Mouse (Mus musculus) small intestine, adult 10 weeks (tissue): ENCODE measurements around the gene Gm21738. TPM values are rescaled to one million over a fixed set of nuclear protein-coding genes. Genes with fewer than 3 reads are reported as not detected.

ENCODE experiments used
- polyA plus RNA-seq: library from polyadenylated mRNA; stranded (reverse); fragments of 350-450 nt; fragmentation: Illumina TruSeq; extraction: RNeasy Lipid Tissue Mini Kit (QIAGEN cat#74804); gene quantifications from one replicate; pipeline ENCODE4 v1.2.3, GENCODE M21; 2014; ENCODE audit warnings: low replicate concordance

Gene Gm21738
- polyA plus RNA-seq = not detected

DNA sequence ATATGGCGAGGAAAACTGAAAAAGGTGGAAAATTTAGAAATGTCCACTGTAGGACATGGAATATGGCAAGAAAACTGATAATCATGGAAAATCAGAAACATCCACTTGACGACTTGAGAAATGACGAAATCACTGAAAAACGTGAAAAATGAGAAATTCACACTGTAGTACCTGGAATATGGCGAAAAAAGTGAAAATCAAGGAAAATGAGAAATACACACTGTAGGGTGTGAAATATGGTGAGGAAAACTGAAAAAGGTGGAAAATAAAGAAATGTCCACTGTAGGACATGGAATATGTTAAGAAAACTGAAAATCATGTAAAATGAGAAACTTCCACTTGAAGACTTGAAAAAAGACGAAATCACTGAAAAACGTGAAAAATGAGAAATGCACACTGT, at the start of gene Gm21738:
Gm21738 (minus strand) TSS at position 101 of the 400 bp plus-strand sequence.

Other genes starting within 250 kb of the Gm21738 start
- gene Gm2244, start 131.0 kb upstream of the Gm21738 start, polyA plus RNA-seq = not detected
- gene Gm2237, start 166.2 kb upstream of the Gm21738 start, polyA plus RNA-seq = 4.1 TPM
- gene Gm5458, start 183.7 kb upstream of the Gm21738 start, polyA plus RNA-seq = not detected